In the genomic region with DNA sequence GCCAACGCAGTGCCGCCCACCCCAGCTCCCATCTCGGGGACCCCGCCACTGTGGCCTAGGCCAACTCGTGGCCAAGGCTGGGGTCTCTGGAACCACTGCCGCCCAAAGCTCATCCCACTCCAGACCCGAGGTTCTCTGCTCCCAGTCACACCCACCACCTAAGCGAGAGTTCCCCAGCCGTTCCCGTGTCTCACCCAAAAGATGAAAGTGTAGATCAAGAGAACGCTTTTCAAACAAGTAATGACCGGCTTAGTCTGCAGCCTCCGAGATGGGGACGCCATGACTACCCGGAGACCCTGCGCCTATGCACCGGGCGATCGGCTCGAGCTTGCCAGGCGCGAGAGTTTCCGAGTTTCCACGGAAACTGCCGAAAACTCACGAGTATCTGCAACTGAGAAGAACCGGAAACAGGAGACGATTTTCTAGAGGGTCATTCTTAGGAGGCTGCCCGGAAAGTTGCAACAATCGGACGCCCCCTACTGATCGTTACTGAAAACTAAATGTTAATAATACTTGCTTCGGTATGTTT, we compare ENCODE assay signal across 9 mouse cellular contexts. TPM values are rescaled to one million over a fixed set of nuclear protein-coding genes. Genes with fewer than 3 reads are reported as not detected.
DNase-seq lines count a peak whose midpoint lies in the region; ATAC-seq lines count a peak whose summit lies in the region.
"Had no signal": no experiment of that assay in that cellular context is flagged by ENCODE, and none has a peak within 500 bp of the region (broad histone marks: within the 10 kb centered on the region; RNA-seq: fewer than 3 reads in every experiment).

A gene (minus strand): TSS at position 416 of the 529 bp plus-strand sequence.

- WGBS in forebrain, embryonic 10.5 days, result 24% methylated on average over 33 of the region's 33 CpGs
- WGBS in heart, embryonic 14.5 days, result 29% methylated on average over 33 of the region's 33 CpGs
- WGBS in liver, embryonic 11.5 days, result 17% methylated on average over 33 of the region's 33 CpGs
- 25% methylated on average over 33 of the region's 33 CpGs for WGBS in stomach, embryonic 15.5 days

- no peaks in the 10 kb centered on the region for H3K4me1 ChIP-seq in forebrain, embryonic 10.5 days
- H3K4me1 ChIP-seq in heart, embryonic 14.5 days (ENCODE audit: control insufficient read depth in 2 of 2, insufficient read depth in 2 of 2, low read length in 2 of 2), result no peaks in the 10 kb centered on the region
- H3K4me1 ChIP-seq in liver, embryonic 11.5 days (replicated peaks; ENCODE audit: control insufficient read depth, insufficient read depth, low read length), result no peaks in the 10 kb centered on the region
- no peaks in the 10 kb centered on the region for H3K4me1 ChIP-seq in stomach, embryonic 15.5 days

- H3K27me3 ChIP-seq in forebrain, embryonic 10.5 days (ENCODE audit: poor library complexity, severe bottlenecking), result peaks cover 15% of the 10 kb centered on the region
- no peaks in the 10 kb centered on the region for H3K27me3 ChIP-seq in heart, embryonic 14.5 days (ENCODE audit: control insufficient read depth, insufficient read depth, low read length)
- H3K27me3 ChIP-seq in liver, embryonic 11.5 days (replicated peaks; ENCODE audit: control insufficient read depth, insufficient read depth, low read length), result no peaks in the 10 kb centered on the region
- no peaks in the 10 kb centered on the region for H3K27me3 ChIP-seq in stomach, embryonic 15.5 days (replicated peaks)

- H3K36me3 ChIP-seq in forebrain, embryonic 10.5 days (replicated peaks), result peaks cover 30% of the 10 kb centered on the region
- H3K36me3 ChIP-seq in heart, embryonic 14.5 days (ENCODE audit: control insufficient read depth, insufficient read depth, low read length), result peaks cover 16% of the 10 kb centered on the region
- H3K36me3 ChIP-seq in liver, embryonic 11.5 days (ENCODE audit: control insufficient read depth, insufficient read depth, low read length), result no peaks in the 10 kb centered on the region
- H3K36me3 ChIP-seq in stomach, embryonic 15.5 days, result no peaks in the 10 kb centered on the region
- H3K36me3 ChIP-seq: G1E had no signal

- H3K4me2 ChIP-seq in heart, embryonic 14.5 days (ENCODE audit: low read length), result peak within 1 kb of the TSS; percentile 65
- peak within 1 kb of the TSS; percentile 63 for H3K4me2 ChIP-seq in liver, embryonic 11.5 days
- peak within 1 kb of the TSS; percentile 55 for H3K4me2 ChIP-seq in stomach, embryonic 15.5 days

- peak; percentile 48 to 57 for DNase-seq in B cell, adult 2 months
- DNase-seq in brain, embryonic 18.5 days (ENCODE audit: low read depth, low spot score), result peak; percentile 84
- peak; percentile 79 for DNase-seq in forebrain, embryonic 10.5 days (ENCODE audit: extremely low spot score, low spot score)
- peak; percentile 91 for DNase-seq in kidney, postnatal 10 days
- peak; percentile 63 for DNase-seq in liver, embryonic 11.5 days (ENCODE audit: low spot score)
- DNase-seq in neural tube, embryonic 10.5 days (ENCODE audit: extremely low spot score, low spot score), result peak; percentile 76

- peak; percentile 66 for ATAC-seq in heart, embryonic 14.5 days (ENCODE audit: insufficient number of reproducible peaks, insufficient read depth, low FRiP score, low read depth)
- peak; percentile 88 for ATAC-seq in liver, embryonic 11.5 days (replicated peaks; ENCODE audit: low FRiP score)
- ATAC-seq in stomach, embryonic 15.5 days (ENCODE audit: insufficient read depth, low FRiP score, low read depth), result peak; percentile 77

- H3K9ac ChIP-seq in heart, embryonic 14.5 days (ENCODE audit: low read length), result peak within 1 kb of the TSS; percentile 77
- H3K9ac ChIP-seq in liver, embryonic 11.5 days (ENCODE audit: low read depth, low read length), result peak within 1 kb of the TSS; percentile 67
- peak within 1 kb of the TSS; percentile 25; the same call in 1 of the 2 replicates for H3K9ac ChIP-seq in stomach, embryonic 15.5 days

- peak within 1 kb of the TSS; percentile 62 for H3K4me3 ChIP-seq in forebrain, embryonic 10.5 days
- peak within 1 kb of the TSS; percentile 59 to 81 for H3K4me3 ChIP-seq in heart, embryonic 14.5 days (ENCODE audit: control insufficient read depth in 1 of 2, insufficient read depth in 1 of 2, low read depth in 1 of 2, low read length in 2 of 2)
- peak within 1 kb of the TSS; percentile 59 for H3K4me3 ChIP-seq in liver, embryonic 11.5 days (ENCODE audit: low read depth, low read length)
- H3K4me3 ChIP-seq in stomach, embryonic 15.5 days (replicated peaks), result peak within 1 kb of the TSS; percentile 52

- H3K9me3 ChIP-seq in forebrain, embryonic 10.5 days, result no peaks in the 10 kb centered on the region
- H3K9me3 ChIP-seq in heart, embryonic 14.5 days (ENCODE audit: control insufficient read depth, low read length), result no peaks in the 10 kb centered on the region
- H3K9me3 ChIP-seq in liver, embryonic 11.5 days (ENCODE audit: control insufficient read depth, low read length), result no peaks in the 10 kb centered on the region
- no peaks in the 10 kb centered on the region for H3K9me3 ChIP-seq in stomach, embryonic 15.5 days
- H3K9me3 ChIP-seq: G1E had no signal

- peak within 1 kb of the TSS; percentile 91 for H3K27ac ChIP-seq in forebrain, embryonic 10.5 days
- peak within 1 kb of the TSS; percentile 2 to 58; a peak in 3 of 4 replicates for H3K27ac ChIP-seq in heart, embryonic 14.5 days (replicated peaks in 1 of 2; ENCODE audit: control insufficient read depth in 1 of 2, insufficient read depth in 1 of 2, low read depth in 2 of 2, low read length in 2 of 2)
- H3K27ac ChIP-seq in liver, embryonic 11.5 days (ENCODE audit: low read depth, low read length), result no peak within 1 kb of the TSS
- no peak within 1 kb of the TSS for H3K27ac ChIP-seq in stomach, embryonic 15.5 days

RNA-seq across cellular contexts. Expression of the gene that starts here (rescaled TPM):
- 219 and 227 TPM in 2 replicates for polyA plus RNA-seq in forebrain, embryonic 10.5 days (2016; fragmentation: Nextera tagmentation; extraction: Ambion mirVana)
- 123 TPM in 2 replicates for polyA plus RNA-seq in heart, embryonic 14.5 days (2014; fragmentation: Nextera tagmentation; extraction: Ambion mirVana)
- 67.0 and 68.0 TPM in 2 replicates for polyA plus RNA-seq in liver, embryonic 11.5 days (2014; fragmentation: Nextera tagmentation; extraction: Ambion mirVana)
- polyA plus RNA-seq in stomach, embryonic 15.5 days (2015; fragmentation: Nextera tagmentation; extraction: Ambion mirVana), result 110 and 118 TPM in 2 replicates
- polyA plus RNA-seq: G1E had no signal

Comparison
In these comparisons a context has a peak if more than half of its experiments do, and no peak if none do; other contexts are left out.
1. H3K27ac ChIP-seq: peak in forebrain, embryonic 10.5 days (single experiment) and heart, embryonic 14.5 days (2 of 2); none in liver, embryonic 11.5 days (single experiment) and stomach, embryonic 15.5 days (single experiment).
2. H3K9ac ChIP-seq: peak in every context shown above with its lines; median percentile 77 in heart, embryonic 14.5 days; 67 in liver, embryonic 11.5 days; 25 in stomach, embryonic 15.5 days.
3. Peak in every context shown above with its lines, with median percentiles within 50 percentile points of each other: DNase-seq, H3K4me3 ChIP-seq, ATAC-seq and H3K4me2 ChIP-seq.